Mouse (Mus musculus) neural tube, embryonic 13.5 days (tissue): ENCODE measurements around the gene Espnl. TPM values are rescaled to one million over a fixed set of nuclear protein-coding genes. Genes with fewer than 3 reads are reported as not detected.

Experiments
- polyA plus RNA-seq: library from polyadenylated mRNA; unstranded; fragments of >200 nt; fragmentation: Nextera tagmentation; extraction: Ambion mirVana; gene quantifications from 2 replicates; pipeline ENCODE4 v1.2.1, GENCODE M21; 2015

Gene Espnl
- polyA plus RNA-seq, 1 experiment from 2014 or later: 0.24 TPM

Other genes with a start within 250 kb of the Espnl start
- 0.21 and 0.29 TPM in 2 replicates for gene Rbm44, start 177.0 kb upstream of the Espnl start, polyA plus RNA-seq
- gene Ramp1, start 142.3 kb upstream of the Espnl start, polyA plus RNA-seq: 2.7 and 3.2 TPM in 2 replicates
- 67.7 and 68.8 TPM in 2 replicates for gene Ube2f, start 71.8 kb upstream of the Espnl start, polyA plus RNA-seq
- gene Scly, start 23.7 kb upstream of the Espnl start, polyA plus RNA-seq: 11.8 and 12.8 TPM in 2 replicates
- 0.25 and 0.37 TPM in 2 replicates for gene Klhl30, start 28.9 kb downstream of the Espnl start, polyA plus RNA-seq
- gene Erfe, start 44.4 kb downstream of the Espnl start, polyA plus RNA-seq: 0.26 and 0.47 TPM in 2 replicates
- 138 and 141 TPM in 2 replicates for gene Ilkap, start 76.7 kb downstream of the Espnl start, polyA plus RNA-seq
- 146 and 163 TPM in 2 replicates for gene Hes6, start 92.0 kb downstream of the Espnl start, polyA plus RNA-seq
- 3.3 and 4.1 TPM in 2 replicates for gene Per2, start 137.2 kb downstream of the Espnl start, polyA plus RNA-seq
- gene Traf3ip1, start 172.6 kb downstream of the Espnl start, polyA plus RNA-seq: 9.2 and 10.4 TPM in 2 replicates
- gene Asb1, start 218.5 kb downstream of the Espnl start, polyA plus RNA-seq: 12.1 and 13.6 TPM in 2 replicates